In the genomic region with DNA sequence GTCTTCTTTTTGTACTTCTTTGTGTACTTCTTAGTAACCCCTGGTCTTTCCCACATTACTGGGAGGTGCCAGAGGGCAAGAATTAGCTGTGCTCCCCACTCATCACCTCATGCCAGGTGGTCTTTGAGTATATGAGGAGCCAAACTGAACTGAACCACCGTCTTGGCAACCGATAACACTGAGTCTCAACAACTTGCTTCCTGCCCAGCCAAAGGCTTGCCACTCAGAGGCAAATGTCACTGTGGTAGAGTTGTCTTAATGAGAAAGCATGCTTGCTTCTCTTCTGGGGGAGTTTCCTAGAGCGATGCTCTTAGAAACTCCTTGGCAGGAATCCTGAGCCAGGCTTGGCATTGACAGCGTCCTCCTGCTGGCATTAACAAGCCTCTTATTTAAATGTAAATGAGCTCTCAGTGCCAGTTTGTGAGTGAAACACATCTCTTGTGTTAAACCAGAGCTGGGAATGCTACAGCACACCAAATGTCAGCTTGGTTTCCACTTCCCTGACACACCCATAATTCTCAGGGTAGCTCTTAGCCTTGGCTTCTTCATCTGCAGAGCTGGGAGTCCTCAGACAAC, we compare ENCODE assay signal across 11 mouse cellular contexts.
DNase-seq lines count a peak whose midpoint lies in the region; ATAC-seq lines count a peak whose summit lies in the region.
"Had no signal": no experiment of that assay in that cellular context is flagged by ENCODE, and none has a peak within 500 bp of the region (broad histone marks: within the 10 kb centered on the region; RNA-seq: fewer than 3 reads in every experiment).

No protein-coding gene starts in this region.

- H3K27ac ChIP-seq in kidney, embryonic 16.5 days (ENCODE audit: low read length) = no peak overlapping the region
- H3K27ac ChIP-seq: embryonic facial prominence, embryonic 12.5 days; liver, embryonic 14.5 days had no signal

- no peaks in the 10 kb centered on the region for H3K27me3 ChIP-seq in kidney, embryonic 16.5 days (ENCODE audit: insufficient read depth, low read length)
- H3K27me3 ChIP-seq: CH12.LX; embryonic facial prominence, embryonic 12.5 days had no signal

- no peaks in the 10 kb centered on the region for H3K9me3 ChIP-seq in kidney, embryonic 16.5 days (ENCODE audit: low read length)
- H3K9me3 ChIP-seq: embryonic facial prominence, embryonic 12.5 days had no signal

- H3K9ac ChIP-seq in kidney, embryonic 16.5 days (replicated peaks; ENCODE audit: low read length) = no peak overlapping the region
- H3K9ac ChIP-seq: embryonic facial prominence, embryonic 12.5 days; liver, embryonic 14.5 days had no signal

- WGBS in kidney, embryonic 16.5 days = 77% methylated on average over 4 of the region's 4 CpGs

- no peak overlapping the region for H3K4me2 ChIP-seq in kidney, embryonic 16.5 days (replicated peaks; ENCODE audit: low read depth, low read length)
- H3K4me2 ChIP-seq: embryonic facial prominence, embryonic 12.5 days had no signal

- H3K36me3 ChIP-seq in kidney, embryonic 16.5 days (ENCODE audit: insufficient read depth, low read length) = no peaks in the 10 kb centered on the region
- H3K36me3 ChIP-seq: embryonic facial prominence, embryonic 12.5 days had no signal

- no peak for ATAC-seq in kidney, embryonic 16.5 days (ENCODE audit: low FRiP score, low TSS enrichment)

- H3K4me3 ChIP-seq in kidney, embryonic 16.5 days (ENCODE audit: low read length) = no peak overlapping the region
- H3K4me3 ChIP-seq: embryonic facial prominence, embryonic 12.5 days had no signal

- peak; percentile 54 for DNase-seq in kidney, adult 18-20 months
- DNase-seq in fibroblast of lung, adult 2 months (ENCODE audit: low read depth) = peak; percentile 12
- DNase-seq in layer of hippocampus, adult 9-10 months (ENCODE audit: low spot score) = peak; percentile 63
- peak; percentile 20 for DNase-seq in ovary, postnatal 36 days (ENCODE audit: low spot score)
- DNase-seq in urinary bladder, postnatal 14 days (ENCODE audit: low spot score) = no peak
- no peak for DNase-seq in c-Kit-positive CD71-positive TER-119-positive erythroid progenitor cells, embryonic 14.5 days (ENCODE audit: low spot score)
- no peak for DNase-seq in thymus, adult 18-20 months

- peaks cover 12% of the 10 kb centered on the region; the same call in 1 of the 2 replicates for H3K4me1 ChIP-seq in kidney, embryonic 16.5 days (ENCODE audit: insufficient read depth, low read length)
- H3K4me1 ChIP-seq: embryonic facial prominence, embryonic 12.5 days had no signal

Comparison
In these comparisons a context has a peak if more than half of its experiments do, and no peak if none do; other contexts are left out.
1. DNase-seq: peak in kidney, adult 18-20 months (single experiment), fibroblast of lung, adult 2 months (single experiment), layer of hippocampus, adult 9-10 months (single experiment) and ovary, postnatal 36 days (single experiment); none in urinary bladder, postnatal 14 days (single experiment), c-Kit-positive CD71-positive TER-119-positive erythroid progenitor cells, embryonic 14.5 days (single experiment) and thymus, adult 18-20 months (0 of 2).